Mouse (Mus musculus) stomach, embryonic 14.5 days (tissue): Measurements from ENCODE around the gene Asb3. TPM values are rescaled to one million over a fixed set of nuclear protein-coding genes. Genes with fewer than 3 reads are reported as not detected.

Source experiments
- ATAC-seq: fragments of 200-750 bp; cut with Nextera tagmentation; 2 replicates; pipeline ENCODE4 v1.8.0; 2017; ENCODE audit warnings: low read depth, moderate TSS enrichment; ENCODE audit not compliant: insufficient number of reproducible peaks, insufficient read depth, low FRiP score
- H3K27ac ChIP-seq: fragments of 300-500 bp; sonication (generic); 2 replicates; pipeline ENCODE4 v1.5.1; 2014; ENCODE audit warnings: mild to moderate bottlenecking, low read length, moderate library complexity, mixed read lengths
- H3K27me3 ChIP-seq: fragments of 300-500 bp; sonication (generic); 2 replicates; pipeline ENCODE4 v1.6.1; 2014; ENCODE audit warnings: low read length, control low read depth, mixed read lengths; ENCODE audit not compliant: control insufficient read depth, insufficient read depth
- H3K36me3 ChIP-seq: fragments of 300-500 bp; sonication (generic); 2 replicates; pipeline ENCODE4 v1.6.1; 2014; ENCODE audit warnings: mild to moderate bottlenecking, control low read depth, low read length, moderate library complexity, mixed read lengths; ENCODE audit not compliant: control insufficient read depth, insufficient read depth
- H3K4me1 ChIP-seq: fragments of 300-500 bp; sonication (generic); 2 replicates; pipeline ENCODE4 v1.6.1; 2014; ENCODE audit warnings: low read length, control low read depth, mixed read lengths; ENCODE audit not compliant: control insufficient read depth, insufficient read depth
- H3K4me2 ChIP-seq: fragments of 300-500 bp; sonication (generic); replicated peaks from 2 replicates; pipeline ENCODE4 v1.6.1; 2014; ENCODE audit warnings: low read depth, low read length, control low read depth
- H3K4me3 ChIP-seq: fragments of 300-500 bp; sonication (generic); 2 replicates; pipeline ENCODE4 v1.5.1; 2014; ENCODE audit warnings: low read depth, low read length, control low read depth
- H3K9ac ChIP-seq: fragments of 300-500 bp; sonication (generic); replicated peaks from 2 replicates; pipeline ENCODE4 v1.6.1; 2014; ENCODE audit warnings: low read depth, mild to moderate bottlenecking, control low read depth, low read length, moderate library complexity, mixed read lengths
- H3K9me3 ChIP-seq: fragments of 300-500 bp; sonication (generic); 2 replicates; pipeline ENCODE4 v1.6.1; 2016; ENCODE audit warnings: low read depth, low read length, control low read depth; ENCODE audit not compliant: control insufficient read depth
- WGBS: fragments of 180-500 bp; shearing (Covaris S2); extraction: QIAGEN DNeasy Blood & Tissue Kit; methylation state at CpG from one replicate; pipeline ENCODE4 v1.1.7; 2014; 5-methylcytosine and 5-hydroxymethylcytosine counted together
- polyA plus RNA-seq: library from polyadenylated mRNA; unstranded; fragments of >200 nt; fragmentation: Nextera tagmentation; extraction: Ambion mirVana; gene quantifications from 2 replicates; pipeline ENCODE4 v1.2.1, GENCODE M21; 2014

Gene Asb3
- polyA plus RNA-seq, 1 experiment from 2014 or later, result 35.8 TPM

- Histone ChIP-seq H3K27ac (no peak overlapping the region), H3K4me1 (no peaks in the 10 kb centered on the region), H3K27me3 (no peaks in the 10 kb centered on the region), H3K4me2 (no peak overlapping the region), H3K36me3 (peaks cover 4% of the 10 kb centered on the region), H3K4me3 (no peak overlapping the region), H3K9me3 (no peaks in the 10 kb centered on the region), H3K9ac (no peak overlapping the region)
- no peak for ATAC-seq
- 91% methylated on average over 3 of the region's 3 CpGs for WGBS
Measured at GRCm38 (mm10) chr11:30923283-30923682, 38.1 kb downstream of the Asb3 start.

DNA sequence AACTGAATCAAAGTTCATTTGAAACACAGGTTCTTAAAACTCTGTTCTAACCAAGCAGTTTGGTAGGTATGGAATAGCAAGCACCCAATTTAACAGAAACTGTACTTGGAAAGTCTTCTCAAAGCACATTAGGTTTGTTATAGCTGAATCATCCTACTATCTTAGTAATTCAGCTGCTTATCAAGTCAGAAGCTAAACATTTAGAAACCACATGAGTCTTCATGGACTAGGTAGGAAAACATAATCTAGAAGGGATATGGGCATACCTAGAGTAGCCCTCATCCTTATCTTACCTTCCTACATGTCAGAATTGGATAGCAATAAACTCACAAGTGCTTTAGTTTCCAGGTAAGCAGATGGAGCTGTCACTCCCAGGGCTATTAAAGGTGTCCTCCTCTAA, 42.9 kb downstream of the Asb3 start:
- ATAC-seq, result no peak
- no peak overlapping the region for H3K9ac ChIP-seq
- no peak overlapping the region for H3K27ac ChIP-seq
- no peaks in the 10 kb centered on the region for H3K4me1 ChIP-seq
- H3K4me3 ChIP-seq, result no peak overlapping the region
- peaks cover 7% of the 10 kb centered on the region for H3K36me3 ChIP-seq
- no peak overlapping the region for H3K4me2 ChIP-seq
- no peaks in the 10 kb centered on the region for H3K27me3 ChIP-seq
- H3K9me3 ChIP-seq, result no peaks in the 10 kb centered on the region

DNA sequence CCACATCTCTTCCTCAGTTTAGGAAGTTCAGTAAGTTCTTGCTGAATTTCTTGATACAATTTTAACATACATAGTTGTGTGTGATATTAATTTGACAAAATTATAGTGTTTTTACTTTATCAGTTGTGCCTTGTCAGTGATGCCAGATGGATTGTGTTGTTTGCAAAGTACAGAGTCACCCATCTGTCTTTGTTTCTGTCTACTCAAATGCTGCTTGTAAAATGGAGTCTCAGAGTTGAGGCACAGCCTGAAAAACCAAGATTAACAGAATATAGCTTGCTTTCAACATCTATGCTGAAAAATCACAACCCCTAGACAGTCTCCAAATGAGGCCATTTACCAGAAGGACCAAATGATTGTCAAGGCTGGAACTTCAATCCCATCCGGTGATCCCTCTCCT, 43.3 kb downstream of the Asb3 start:
- H3K27ac ChIP-seq, result no peak overlapping the region
- peaks cover 7% of the 10 kb centered on the region for H3K36me3 ChIP-seq
- no peak overlapping the region for H3K4me3 ChIP-seq
- WGBS, result 100% methylated on average over 1 of the region's 1 CpGs
- no peaks in the 10 kb centered on the region for H3K27me3 ChIP-seq
- no peak overlapping the region for H3K4me2 ChIP-seq
- H3K9ac ChIP-seq, result no peak overlapping the region
- no peaks in the 10 kb centered on the region for H3K4me1 ChIP-seq
- no peaks in the 10 kb centered on the region for H3K9me3 ChIP-seq
- ATAC-seq, result no peak

DNA sequence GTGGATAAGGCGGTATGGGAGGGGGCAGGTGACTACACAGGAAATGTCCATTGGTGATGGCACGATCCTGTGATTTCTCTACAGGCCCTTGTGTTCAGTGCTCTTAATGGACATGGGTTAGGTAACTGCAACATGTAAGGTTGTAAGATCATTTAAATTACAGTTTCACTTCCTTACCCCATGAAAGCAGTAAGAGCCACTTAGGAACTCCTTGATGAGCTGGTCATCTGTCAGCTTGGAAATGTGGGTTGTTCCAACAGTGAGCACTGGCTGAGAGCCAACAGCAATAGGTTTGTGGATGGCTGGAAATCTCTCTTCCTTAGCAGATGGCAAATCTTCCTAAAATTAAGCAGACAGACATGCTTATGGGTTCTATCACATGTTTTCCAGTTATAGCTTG, 58.3 kb downstream of the Asb3 start:
- H3K4me1 ChIP-seq, result no peaks in the 10 kb centered on the region
- H3K27me3 ChIP-seq, result no peaks in the 10 kb centered on the region
- WGBS, result 95% methylated on average over 2 of the region's 2 CpGs
- no peaks in the 10 kb centered on the region for H3K9me3 ChIP-seq
- H3K27ac ChIP-seq, result no peak overlapping the region
- H3K4me2 ChIP-seq, result no peak overlapping the region
- H3K36me3 ChIP-seq, result peaks cover 56% of the 10 kb centered on the region
- H3K4me3 ChIP-seq, result no peak overlapping the region
- no peak for ATAC-seq
- H3K9ac ChIP-seq, result no peak overlapping the region

GRCm38 (mm10) chr11:30952829-30953228, 67.6 kb downstream of the Asb3 start:
- 35% methylated on average over 5 of the region's 5 CpGs for WGBS
- peaks cover 30% of the 10 kb centered on the region for H3K36me3 ChIP-seq
- peak overlapping the region; percentile 42 for H3K4me2 ChIP-seq
- no peak overlapping the region for H3K9ac ChIP-seq
- no peak overlapping the region for H3K27ac ChIP-seq
- H3K4me3 ChIP-seq, result peak overlapping the region; percentile 74; the same call in 1 of the 2 replicates
- no peaks in the 10 kb centered on the region for H3K27me3 ChIP-seq
- no peak for ATAC-seq
- no peaks in the 10 kb centered on the region for H3K4me1 ChIP-seq
- H3K9me3 ChIP-seq, result 0 out of 2 replicates have a peak, but pooled peaks cover 8% of the 10 kb centered on the region

- no peaks in the 10 kb centered on the region for H3K27me3 ChIP-seq
- peak overlapping the region; percentile 74 for H3K4me3 ChIP-seq
- peaks cover 8% of the 10 kb centered on the region; the same call in 1 of the 2 replicates for H3K9me3 ChIP-seq
- WGBS, result 2% methylated on average over 29 of the region's 32 CpGs
- H3K9ac ChIP-seq, result peak overlapping the region; percentile 68
- peaks cover 25% of the 10 kb centered on the region for H3K36me3 ChIP-seq
- ATAC-seq, result peak; percentile 81
- H3K4me2 ChIP-seq, result peak overlapping the region; percentile 42
- H3K4me1 ChIP-seq, result no peaks in the 10 kb centered on the region
- H3K27ac ChIP-seq, result peak overlapping the region; percentile 82
Measured at GRCm38 (mm10) chr11:30953469-30954154, 68.4 kb downstream of the Asb3 start.

GRCm38 (mm10) chr11:30954279-30954725, 69.1 kb downstream of the Asb3 start, which contains the start of gene Erlec1:
TSS of gene Erlec1 (minus strand) at chr11:30954335.
- Histone ChIP-seq H3K36me3 (peaks cover 19% of the 10 kb centered on the region), H3K4me1 (no peaks in the 10 kb centered on the region), H3K27me3 (no peaks in the 10 kb centered on the region), H3K4me2 (peak within 1 kb of the TSS; percentile 79), H3K27ac (peak within 1 kb of the TSS; percentile 82), H3K4me3 (peak within 1 kb of the TSS; percentile 74), H3K9ac (peak within 1 kb of the TSS; percentile 76), H3K9me3 (peaks cover 10% of the 10 kb centered on the region; the same call in 1 of the 2 replicates)
- 1% methylated on average over 40 of the region's 40 CpGs for WGBS
- peak; percentile 98 for ATAC-seq

DNA sequence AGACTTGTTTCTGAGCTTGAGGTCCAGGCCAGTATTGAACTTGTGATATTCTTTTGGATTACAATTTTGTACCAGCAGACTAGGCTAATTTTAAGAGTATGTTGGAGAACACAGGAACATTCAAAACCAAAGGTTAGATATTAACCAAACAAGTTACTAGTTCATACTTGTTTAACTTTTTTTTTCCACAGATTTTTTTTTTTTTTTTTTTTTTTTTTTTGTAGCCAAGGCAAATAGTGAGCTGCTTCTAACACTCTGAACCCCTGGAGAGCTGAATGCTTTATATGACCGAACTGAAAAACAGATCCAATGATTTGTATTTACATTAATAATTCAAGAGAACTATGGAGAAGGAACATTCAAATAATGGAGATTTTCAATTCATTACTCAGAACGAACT, 100.0 kb downstream of the Asb3 start:
- no peak overlapping the region for H3K27ac ChIP-seq
- no peaks in the 10 kb centered on the region for H3K36me3 ChIP-seq
- H3K4me1 ChIP-seq, result 0 out of 2 replicates have a peak, but pooled peaks cover 3% of the 10 kb centered on the region
- WGBS, result 53% methylated on average over 2 of the region's 2 CpGs
- no peak for ATAC-seq
- H3K4me3 ChIP-seq, result peak overlapping the region; percentile 57; the same call in 1 of the 2 replicates
- H3K9ac ChIP-seq, result no peak overlapping the region
- H3K4me2 ChIP-seq, result peak overlapping the region; percentile 72
- no peaks in the 10 kb centered on the region for H3K27me3 ChIP-seq
- H3K9me3 ChIP-seq, result no peaks in the 10 kb centered on the region
